Mouse (Mus musculus): ENCODE measurements around the gene Nfib.

The Nfib gene

DNA sequence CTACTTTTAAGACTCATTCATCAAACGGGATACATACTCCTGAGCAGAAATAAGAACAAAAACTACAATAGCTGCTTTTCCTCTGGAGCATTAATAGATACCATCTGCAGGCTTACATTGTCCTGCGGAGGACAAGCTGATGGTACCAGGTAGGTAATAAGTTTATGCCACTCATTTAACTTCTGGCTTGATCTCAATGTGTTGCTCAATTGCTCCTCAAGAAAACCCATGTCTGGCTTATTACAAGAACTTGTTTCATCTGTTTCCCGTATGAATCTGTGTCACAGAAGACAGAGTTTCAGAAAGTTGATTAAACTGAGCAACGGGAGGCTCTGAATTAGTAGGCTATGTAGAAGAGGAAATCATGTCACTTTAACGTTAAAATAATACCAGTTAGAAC is 457.5 kb downstream of the Nfib start:
- DNase-seq (ENCODE audit: low read depth), result no peak

GRCm38 (mm10) chr4:82246290-82246689 is 459.3 kb downstream of the Nfib start:
- DNase-seq (ENCODE audit: low read depth), result no peak
